Mouse (Mus musculus): ENCODE measurements around the gene Eif4g2.

The Eif4g2 gene

GRCm38 (mm10) chr7:111082822-111083732, at the start of gene Eif4g2:
Eif4g2 (minus strand) TSS chr7:111083030.
- peak; percentile 90 for DNase-seq (ENCODE audit: low read depth, low spot score)

DNA sequence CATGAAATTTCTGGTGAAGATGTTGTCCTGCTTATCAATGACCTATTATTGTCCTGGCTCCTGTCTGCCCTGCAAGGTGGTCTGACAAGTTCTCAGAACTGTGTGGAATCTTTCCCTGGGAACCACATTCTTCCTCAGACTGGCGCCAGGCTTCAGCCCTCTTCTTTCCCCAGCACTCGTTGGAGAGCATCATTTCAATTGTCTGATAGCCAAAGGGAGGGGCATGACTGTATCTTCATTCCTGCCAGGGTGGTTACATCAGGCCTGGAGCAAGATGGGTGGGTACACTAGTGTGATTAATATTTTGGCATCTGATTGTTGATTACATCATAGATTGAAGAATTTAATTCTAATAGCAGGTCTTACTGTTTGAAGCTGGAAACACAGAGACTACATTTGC, 49.8 kb upstream of the Eif4g2 start:
- no peak for DNase-seq (ENCODE audit: low read depth, low spot score)

DNA sequence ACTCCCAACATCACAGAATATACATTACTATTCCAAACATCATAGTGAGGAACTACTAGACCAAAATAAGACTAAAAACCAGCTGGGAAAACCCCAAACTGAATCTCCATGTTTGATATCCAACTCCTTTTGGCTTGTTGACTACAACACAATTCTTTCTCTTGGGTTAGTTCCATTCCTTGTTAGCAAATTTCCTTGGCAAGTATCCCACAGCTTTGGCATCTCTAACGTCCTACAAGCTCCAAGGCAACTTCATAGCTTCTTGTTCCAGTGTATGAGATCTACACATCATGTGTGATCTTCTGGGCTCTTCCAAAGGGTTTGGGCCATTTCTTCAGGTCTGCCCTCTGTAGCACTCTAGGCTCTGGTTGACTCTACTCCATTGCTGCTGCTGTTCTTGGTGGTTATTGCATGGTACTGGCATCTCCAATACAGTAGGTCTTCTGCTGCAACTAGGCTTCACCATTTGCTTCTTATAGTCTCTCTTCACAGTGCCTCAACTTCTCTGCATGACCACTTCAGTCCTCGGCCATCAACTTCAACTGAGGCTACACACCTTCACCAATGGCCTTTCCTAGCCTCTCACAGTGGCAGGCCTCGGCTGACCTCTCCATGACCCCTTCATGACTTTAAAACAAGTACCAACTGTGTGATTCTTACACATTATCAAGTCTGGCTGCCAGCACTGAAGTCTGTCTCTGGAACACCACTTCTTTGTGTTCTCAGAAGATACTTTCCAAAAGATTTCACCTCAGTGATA, 44.0 kb upstream of the Eif4g2 start:
- DNase-seq (ENCODE audit: low read depth, low spot score), result no peak

- no peak for DNase-seq (ENCODE audit: low read depth, low spot score)
Observed at GRCm38 (mm10) chr7:111123761-111124546, 41.1 kb upstream of the Eif4g2 start.

GRCm38 (mm10) chr7:111122531-111123130, 39.8 kb upstream of the Eif4g2 start:
- DNase-seq (ENCODE audit: low read depth, low spot score), result peak; percentile 89

- DNase-seq (ENCODE audit: low read depth, low spot score), result peak; percentile 50
Observed at GRCm38 (mm10) chr7:111122084-111122530, 39.3 kb upstream of the Eif4g2 start.

- no peak for DNase-seq (ENCODE audit: low read depth, low spot score)
Observed at GRCm38 (mm10) chr7:111121522-111121921, 38.7 kb upstream of the Eif4g2 start.

GRCm38 (mm10) chr7:111109561-111109960, 26.7 kb upstream of the Eif4g2 start:
- no peak for DNase-seq (ENCODE audit: low read depth, low spot score)

DNA sequence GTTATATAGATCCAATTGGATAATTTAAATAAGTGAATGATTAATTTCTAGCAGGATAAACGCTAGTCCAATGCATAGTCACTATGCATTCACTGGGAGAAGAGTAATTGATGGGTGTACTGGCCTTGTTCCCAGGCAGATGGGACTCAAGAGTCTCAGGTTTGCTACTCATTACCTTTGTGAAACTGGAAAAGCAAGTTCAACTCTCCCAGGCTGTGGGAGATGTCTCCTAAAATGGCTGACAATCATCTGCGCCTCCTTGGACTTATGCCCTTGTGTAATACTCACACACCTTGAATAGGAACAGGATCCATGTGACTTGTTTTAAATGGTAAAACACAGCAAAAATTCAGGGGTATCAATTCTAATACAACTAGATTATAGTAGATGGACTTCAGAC, 26.3 kb upstream of the Eif4g2 start:
- DNase-seq (ENCODE audit: low read depth, low spot score), result no peak

DNA sequence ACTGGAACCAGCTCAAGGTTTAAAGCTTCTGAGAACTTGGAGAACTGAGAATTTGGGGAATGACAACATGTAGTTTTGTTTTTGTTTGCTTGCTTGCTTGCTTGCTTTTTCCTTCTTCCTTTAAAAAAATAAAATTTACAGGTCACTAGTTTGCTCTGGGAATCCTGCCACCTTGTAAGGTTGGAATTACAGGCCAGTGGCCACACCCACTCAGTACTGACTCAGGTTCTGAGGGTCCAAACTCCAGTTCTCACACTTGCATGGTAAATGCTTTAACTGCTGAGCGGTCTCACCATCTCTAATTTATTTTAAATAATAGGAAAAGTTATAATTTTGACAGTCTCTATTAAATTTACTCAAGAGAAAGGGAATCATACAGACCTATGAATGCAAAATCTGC, 15.4 kb upstream of the Eif4g2 start:
- no peak for DNase-seq (ENCODE audit: low read depth, low spot score)

- no peak for DNase-seq (ENCODE audit: low read depth, low spot score)
Observed at GRCm38 (mm10) chr7:111095169-111095568, 12.3 kb upstream of the Eif4g2 start.

DNA sequence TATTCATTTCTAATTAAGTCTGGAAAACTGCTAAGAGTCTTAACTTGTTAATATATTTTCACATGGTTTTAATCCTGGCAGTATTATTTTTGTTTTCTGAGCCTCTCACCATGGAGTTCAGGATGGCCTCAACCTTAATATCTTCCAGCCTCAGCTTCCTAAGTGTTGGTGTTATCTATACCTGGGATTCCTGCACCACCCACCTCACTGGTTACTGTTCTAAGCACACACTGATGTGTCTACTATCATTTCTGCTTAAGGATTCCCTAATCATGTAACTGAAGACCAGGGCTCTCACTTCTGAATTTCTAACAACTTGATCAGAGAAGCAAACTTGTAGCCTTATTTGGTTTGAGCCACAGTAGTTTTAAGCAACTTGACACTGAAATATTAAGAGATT, 2.3 kb upstream of the Eif4g2 start:
- no peak for DNase-seq (ENCODE audit: low read depth, low spot score)

DNA sequence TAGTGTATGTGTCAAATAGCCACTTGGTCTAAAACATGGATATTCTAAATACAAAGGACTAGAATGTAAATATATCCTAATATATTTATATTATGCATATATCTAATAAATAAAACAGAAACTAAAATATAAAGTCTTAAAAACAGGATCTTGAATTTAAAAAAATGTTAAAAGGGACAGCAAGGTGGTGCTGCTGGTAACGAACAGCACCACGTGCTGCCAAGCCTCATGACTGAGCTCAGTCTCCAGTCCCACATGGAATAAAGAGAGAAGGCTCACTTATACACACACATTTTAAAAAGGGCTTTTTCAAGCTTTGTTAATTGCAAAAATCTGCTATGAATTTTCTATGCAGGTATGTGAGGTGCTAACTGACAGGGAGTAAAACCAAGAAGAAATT, 1.6 kb upstream of the Eif4g2 start:
- no peak for DNase-seq (ENCODE audit: low read depth, low spot score)

- no peak for DNase-seq (ENCODE audit: low read depth, low spot score)
Observed at GRCm38 (mm10) chr7:111083733-111084120, 897 bp upstream of the Eif4g2 start.

GRCm38 (mm10) chr7:111082043-111082821, 598 bp downstream of the Eif4g2 start:
- DNase-seq (ENCODE audit: low read depth, low spot score), result no peak

DNA sequence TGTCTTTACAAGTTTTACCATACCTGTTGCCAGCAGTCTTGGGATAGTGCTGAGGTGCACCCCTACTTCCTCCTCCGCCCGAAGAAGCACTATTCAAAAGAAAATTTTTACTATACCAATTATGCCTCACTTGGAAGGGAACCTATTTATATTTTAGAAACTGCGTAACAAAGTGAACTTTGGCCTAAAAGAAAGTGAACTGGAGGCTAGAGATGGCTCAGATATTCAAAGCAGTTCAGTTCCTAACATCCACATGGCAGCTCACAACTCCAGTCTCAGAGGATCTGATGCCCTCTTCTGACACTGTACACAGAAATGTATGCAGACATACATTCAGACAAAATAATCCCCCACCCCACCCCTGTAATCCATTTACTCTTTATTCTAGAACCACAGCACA, 2.0 kb downstream of the Eif4g2 start:
- DNase-seq (ENCODE audit: low read depth, low spot score), result no peak

DNA sequence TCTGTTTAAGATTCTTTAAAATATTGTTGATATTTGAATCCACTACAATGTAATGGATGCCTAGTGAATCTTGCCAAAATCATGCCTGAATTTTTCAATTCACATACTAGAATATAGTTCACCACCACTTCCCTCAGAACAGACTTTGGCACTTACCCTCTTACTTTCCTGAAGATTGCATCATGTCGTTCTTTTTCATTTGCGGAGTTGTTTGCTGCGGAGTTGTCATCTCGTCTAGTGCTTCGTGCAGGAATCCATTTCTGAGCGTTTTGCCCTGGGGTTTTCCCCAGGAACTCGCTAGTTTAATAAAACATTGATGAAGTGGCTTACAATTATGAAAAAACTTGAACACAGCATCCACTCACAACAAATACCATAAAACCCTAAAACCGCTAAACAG, 2.8 kb downstream of the Eif4g2 start:
- DNase-seq (ENCODE audit: low read depth, low spot score), result no peak

- DNase-seq (ENCODE audit: low read depth, low spot score), result no peak
Observed at GRCm38 (mm10) chr7:111078271-111078670, 4.6 kb downstream of the Eif4g2 start.

GRCm38 (mm10) chr7:111075288-111075687, 7.5 kb downstream of the Eif4g2 start:
- no peak for DNase-seq (ENCODE audit: low read depth, low spot score)

DNA sequence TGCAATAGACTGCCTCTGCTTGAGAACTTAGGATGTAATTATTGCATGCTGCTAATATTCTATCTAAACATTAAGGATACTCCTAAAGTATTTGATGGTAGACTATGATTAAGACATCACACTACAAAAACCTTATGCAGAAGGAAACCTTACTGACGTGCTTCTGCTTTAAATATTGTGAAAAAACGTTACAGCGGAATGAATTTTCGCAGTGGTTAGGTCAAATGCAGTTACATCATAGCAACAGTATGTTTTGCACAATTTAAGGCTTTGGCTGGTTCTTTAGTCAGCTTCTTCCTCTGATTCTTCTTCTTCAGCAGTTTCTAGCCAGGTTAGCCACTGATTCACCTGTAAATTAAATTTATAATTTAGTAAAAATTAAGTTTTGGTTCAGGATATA, 10.4 kb downstream of the Eif4g2 start:
- no peak for DNase-seq (ENCODE audit: low read depth, low spot score)

- DNase-seq (ENCODE audit: low read depth, low spot score), result no peak
Observed at GRCm38 (mm10) chr7:111070167-111070496, 12.7 kb downstream of the Eif4g2 start.
